Mouse (Mus musculus) myocyte (in vitro differentiated cells): Measurements from ENCODE around the gene Ccl2.

ENCODE experiments used
- CEBPB ChIP-seq: IDR thresholded peaks from 2 replicates; pipeline ENCODE4 v1.6.1; 2011; ENCODE audit warnings: mild to moderate bottlenecking, moderate library complexity; ENCODE audit not compliant: poor library complexity, insufficient read depth, severe bottlenecking
- E2F4 ChIP-seq: IDR thresholded peaks from one replicate; pipeline ENCODE4 v1.6.1; 2011; ENCODE audit warnings: mild to moderate bottlenecking, control low read depth, moderate library complexity; ENCODE audit not compliant: insufficient read depth
- MAX ChIP-seq: IDR thresholded peaks from one replicate; pipeline ENCODE4 v1.6.1; 2011; ENCODE audit warnings: low read depth, mild to moderate bottlenecking, control low read depth
- MYOD1 ChIP-seq, 3 experiments: IDR thresholded peaks; one replicate each; pipeline ENCODE4 v1.6.1; 2011; ENCODE audit warnings: control low read depth in 2 of 3, low read depth in 2 of 3, mild to moderate bottlenecking in 2 of 3, moderate library complexity in 1 of 3; ENCODE audit not compliant: insufficient read length in 2 of 3, control insufficient read depth in 1 of 3
- POLR2A ChIP-seq: IDR thresholded peaks from one replicate; pipeline ENCODE4 v1.6.1; 2011; ENCODE audit warnings: low read depth, mild to moderate bottlenecking, control low read depth, moderate library complexity; ENCODE audit not compliant: insufficient read length
- POLR2AphosphoS2 ChIP-seq: IDR thresholded peaks from one replicate; pipeline ENCODE4 v1.6.1; 2011; ENCODE audit warnings: low read depth, control low read depth; ENCODE audit not compliant: insufficient read length
- REST ChIP-seq: IDR thresholded peaks from one replicate; pipeline ENCODE4 v1.6.1; 2011; ENCODE audit warnings: mild to moderate bottlenecking, control low read depth, moderate library complexity; ENCODE audit not compliant: insufficient read depth, insufficient read length
- TCF12 ChIP-seq: IDR thresholded peaks from one replicate; pipeline ENCODE4 v1.6.1; 2011; ENCODE audit warnings: mild to moderate bottlenecking, control low read depth; ENCODE audit not compliant: poor library complexity, insufficient read depth, severe bottlenecking

DNA sequence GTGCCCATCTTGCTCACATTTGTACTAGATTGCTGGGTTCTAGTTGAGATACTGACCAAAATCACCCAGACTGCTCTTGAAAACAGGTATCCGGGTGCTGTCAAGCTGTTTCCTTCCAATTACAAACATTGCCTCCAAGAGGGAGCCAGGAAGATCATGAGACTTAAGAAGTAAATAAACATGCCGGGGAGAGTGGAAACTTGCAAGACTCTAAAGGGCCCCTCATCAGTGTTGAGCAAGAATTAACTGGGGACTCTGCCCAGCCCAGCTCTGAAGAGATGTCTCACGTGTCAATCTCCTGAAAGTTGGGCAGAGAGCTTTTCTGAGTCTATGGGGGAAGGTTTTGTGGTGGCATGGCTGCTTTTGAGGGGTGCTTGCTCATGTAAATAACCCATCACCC is 41.7 kb downstream of the Ccl2 start:
- TF ChIP-seq POLR2A (no peak), MAX (no peak), E2F4 (no peak), CEBPB (no peak), POLR2AphosphoS2 (no peak), TCF12 (no peak), MYOD1 (IDR thresholded peaks at IDR 0.05; ENCODE audit: control insufficient read depth in 1 of 3, insufficient read length in 2 of 3, low read depth in 2 of 3) (no peak), REST (no peak)
